Mouse (Mus musculus): Measurements from ENCODE around the gene Cfap157.

The Cfap157 gene

GRCm38 (mm10) chr2:32784048-32784681, at the start of gene Cfap157:
Cfap157 (minus strand) TSS chr2:32784428.
- no peak for DNase-seq (ENCODE audit: low spot score in 2 of 2)

- DNase-seq (ENCODE audit: low spot score in 2 of 2): no peak
These were observed 44.9 kb upstream of the Cfap157 start for GRCm38 (mm10) chr2:32828979-32829676.

GRCm38 (mm10) chr2:32825796-32826195, 41.6 kb upstream of the Cfap157 start:
- no peak for DNase-seq (ENCODE audit: low spot score in 2 of 2)

GRCm38 (mm10) chr2:32824778-32825177, 40.5 kb upstream of the Cfap157 start:
- no peak for DNase-seq (ENCODE audit: low spot score in 2 of 2)

- DNase-seq (ENCODE audit: low spot score in 2 of 2): no peak
These were observed 40.0 kb upstream of the Cfap157 start for GRCm38 (mm10) chr2:32824181-32824580.

- DNase-seq (ENCODE audit: low spot score in 2 of 2): no peak
These were observed 39.4 kb upstream of the Cfap157 start for GRCm38 (mm10) chr2:32823579-32824154.

- no peak for DNase-seq (ENCODE audit: low spot score in 2 of 2)
These were observed 38.9 kb upstream of the Cfap157 start for GRCm38 (mm10) chr2:32823153-32823552.

- no peak for DNase-seq (ENCODE audit: low spot score in 2 of 2)
These were observed 38.4 kb upstream of the Cfap157 start for GRCm38 (mm10) chr2:32822643-32823042.

- DNase-seq (ENCODE audit: low spot score in 2 of 2): no peak
These were observed 37.0 kb upstream of the Cfap157 start for GRCm38 (mm10) chr2:32821041-32821802.

GRCm38 (mm10) chr2:32818208-32818607, 34.0 kb upstream of the Cfap157 start:
- no peak for DNase-seq (ENCODE audit: low spot score in 2 of 2)

GRCm38 (mm10) chr2:32817589-32817988, 33.4 kb upstream of the Cfap157 start:
- no peak for DNase-seq (ENCODE audit: low spot score in 2 of 2)

- peak in 1 of 2 experiments; percentile 44 for DNase-seq (ENCODE audit: low spot score in 2 of 2)
These were observed 32.8 kb upstream of the Cfap157 start for GRCm38 (mm10) chr2:32816946-32817581.

- no peak for DNase-seq (ENCODE audit: low spot score in 2 of 2)
These were observed 32.3 kb upstream of the Cfap157 start for GRCm38 (mm10) chr2:32816497-32816896.

GRCm38 (mm10) chr2:32811959-32812358, 27.7 kb upstream of the Cfap157 start:
- no peak for DNase-seq (ENCODE audit: low spot score in 2 of 2)

- DNase-seq (ENCODE audit: low spot score in 2 of 2): no peak
These were observed 24.8 kb upstream of the Cfap157 start for GRCm38 (mm10) chr2:32808816-32809566.

GRCm38 (mm10) chr2:32798251-32798962, 14.2 kb upstream of the Cfap157 start:
- DNase-seq (ENCODE audit: low spot score in 2 of 2): no peak

- no peak for DNase-seq (ENCODE audit: low spot score in 2 of 2)
These were observed 11.7 kb upstream of the Cfap157 start for GRCm38 (mm10) chr2:32795748-32796418.

- no peak for DNase-seq (ENCODE audit: low spot score in 2 of 2)
These were observed 7.1 kb upstream of the Cfap157 start for GRCm38 (mm10) chr2:32791297-32791696.

- DNase-seq (ENCODE audit: low spot score in 2 of 2): no peak
These were observed 4.4 kb upstream of the Cfap157 start for GRCm38 (mm10) chr2:32788581-32788980.

- DNase-seq (ENCODE audit: low spot score in 2 of 2): no peak
These were observed 2.9 kb upstream of the Cfap157 start for GRCm38 (mm10) chr2:32787176-32787575.
